Mouse (Mus musculus) olfactory bulb, adult 2 months (tissue): ENCODE measurements around the gene Ppfibp2.

ENCODE experiments used
- CTCF ChIP-seq: fragments of 200-500 bp; IDR thresholded peaks from 2 replicates; pipeline ENCODE4 v1.5.1; 2012; ENCODE audit warnings: low read depth, mild to moderate bottlenecking, low read length, moderate library complexity; ENCODE audit not compliant: insufficient read depth
- POLR2A ChIP-seq: fragments of 200-500 bp; IDR thresholded peaks from 2 replicates; pipeline ENCODE4 v1.6.1; 2012; ENCODE audit warnings: mild to moderate bottlenecking, low read depth, low read length, moderate library complexity; ENCODE audit not compliant: insufficient read depth

GRCm38 (mm10) chr7:107756748-107757147, 161.7 kb downstream of the Ppfibp2 start:
- no peak for TF ChIP-seq CTCF
- TF ChIP-seq POLR2A: no peak
